Mouse (Mus musculus) frontal cortex, adult 2 months (tissue): Measurements from ENCODE around the gene Fkbp1a. TPM values are rescaled to one million over a fixed set of nuclear protein-coding genes. Genes with fewer than 3 reads are reported as not detected.
A peak's percentile ranks its signal among the peaks of the same experiment; 100 is the strongest.

ENCODE experiments used
- DNase-seq, 2 experiments: peaks; one replicate each; pipeline ENCODE4 v3.0.0; 2022; ENCODE audit warnings: low spot score in 1 of 2; ENCODE audit errors: extremely low spot score in 1 of 2
- polyA plus RNA-seq: library from polyadenylated mRNA; depleted of rRNA; stranded (reverse); fragments of >200 nt; gene quantifications from 2 replicates; pipeline ENCODE4 v1.2.3, GENCODE M21; 2012; rRNA removed

The Fkbp1a gene
- polyA plus RNA-seq = 388 and 462 TPM in 2 replicates

DNA sequence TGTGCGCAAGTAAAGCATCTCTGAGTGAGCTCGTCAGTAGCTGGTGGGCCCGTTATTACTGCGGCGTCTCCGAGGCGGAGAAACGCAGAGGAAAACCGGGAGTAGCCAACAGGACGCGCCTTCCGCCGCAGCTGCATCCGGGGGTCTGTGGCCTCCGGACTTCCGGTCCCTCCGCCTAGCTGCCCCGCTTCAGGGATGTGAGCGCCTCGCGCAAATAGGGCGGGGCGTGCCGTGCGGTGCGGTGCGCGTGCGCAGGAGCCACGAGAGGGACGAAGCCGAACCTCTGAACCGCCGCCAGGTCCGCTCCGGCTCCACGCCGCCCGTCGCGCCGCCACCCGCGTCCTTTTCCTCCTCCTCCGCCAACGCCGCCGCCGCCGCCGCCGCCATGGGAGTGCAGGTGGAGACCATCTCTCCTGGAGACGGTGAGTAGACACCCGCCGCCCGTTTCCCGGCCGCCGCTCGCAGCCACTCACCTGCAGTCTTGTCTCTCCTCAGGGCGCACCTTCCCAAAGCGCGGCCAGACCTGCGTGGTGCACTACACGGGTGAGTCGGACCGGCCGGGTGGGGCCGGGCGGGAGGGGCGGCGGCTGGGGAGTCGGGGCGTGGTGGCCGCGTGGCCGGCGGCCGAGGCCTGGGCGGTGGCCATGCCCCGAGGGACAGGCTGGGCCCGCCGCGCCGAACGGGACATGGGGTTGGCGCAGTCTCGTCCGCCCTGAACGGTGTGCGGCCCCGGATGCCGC, at the start of gene Fkbp1a:
TSS of gene Fkbp1a (plus strand) at position 161 of the 740 bp plus-strand sequence.
- DNase-seq = peak; percentile 90 to 97

DNA sequence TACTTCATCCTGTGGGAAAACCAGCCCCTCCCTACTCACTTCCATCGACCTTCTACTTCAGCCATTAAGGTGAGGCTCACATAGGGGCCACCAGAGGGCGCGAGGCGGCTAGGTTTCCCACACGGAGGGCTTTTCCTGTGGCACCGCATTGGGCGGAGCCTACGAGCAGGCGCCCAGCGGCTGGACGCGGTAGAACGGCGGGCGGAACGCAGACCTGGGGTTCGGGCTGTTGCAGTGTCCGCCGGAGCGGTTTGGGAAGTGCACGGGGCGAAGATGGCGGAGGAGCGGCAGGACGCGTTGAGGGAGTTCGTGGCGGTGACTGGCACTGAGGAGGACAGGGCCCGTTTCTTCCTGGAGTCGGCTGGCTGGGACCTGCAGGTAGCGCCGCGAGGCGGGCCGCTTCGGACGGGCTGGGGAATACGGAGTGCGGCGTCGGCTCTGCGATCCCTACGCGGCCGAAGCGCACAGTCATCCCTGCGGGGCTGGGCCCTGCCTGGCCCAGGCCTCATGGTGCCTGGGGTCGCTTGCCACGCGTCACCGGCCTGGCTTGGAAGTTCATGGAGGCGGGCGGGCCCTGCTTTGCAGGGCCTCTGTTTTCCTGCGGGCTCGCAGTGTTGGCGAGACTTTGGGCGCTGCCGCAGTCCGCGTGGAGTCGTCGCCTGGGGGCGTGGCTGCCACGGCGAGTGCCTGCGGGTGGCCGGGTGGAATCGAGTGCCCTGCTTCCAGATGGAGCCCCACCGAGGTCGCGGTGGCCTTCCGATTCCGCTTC, 48.1 kb upstream of the Fkbp1a start, which contains the start of gene Nsfl1c:
TSS of gene Nsfl1c (plus strand) at position 148 of the 769 bp plus-strand sequence.
- DNase-seq = peak; percentile 90 to 99

DNA sequence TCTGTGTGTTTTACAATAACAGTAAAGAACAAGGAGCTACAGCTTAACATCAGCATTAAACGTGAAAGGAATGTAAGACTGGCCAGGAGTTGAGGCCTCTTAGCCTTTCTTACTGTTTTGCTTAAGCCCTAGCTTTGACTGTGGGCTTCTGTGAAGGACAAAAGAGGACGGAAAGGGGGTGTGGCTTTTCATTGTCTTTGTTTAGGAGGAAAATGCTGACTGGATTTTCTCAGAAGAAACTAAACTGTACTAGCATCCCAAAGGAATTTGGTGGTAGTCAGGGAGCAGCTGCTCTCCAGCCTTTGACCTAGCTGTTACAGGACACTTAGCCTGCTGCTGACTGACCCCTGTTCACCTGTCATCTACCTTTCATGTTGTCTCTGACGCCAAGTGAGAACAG, 43.9 kb upstream of the Fkbp1a start:
- no peak for DNase-seq

DNA sequence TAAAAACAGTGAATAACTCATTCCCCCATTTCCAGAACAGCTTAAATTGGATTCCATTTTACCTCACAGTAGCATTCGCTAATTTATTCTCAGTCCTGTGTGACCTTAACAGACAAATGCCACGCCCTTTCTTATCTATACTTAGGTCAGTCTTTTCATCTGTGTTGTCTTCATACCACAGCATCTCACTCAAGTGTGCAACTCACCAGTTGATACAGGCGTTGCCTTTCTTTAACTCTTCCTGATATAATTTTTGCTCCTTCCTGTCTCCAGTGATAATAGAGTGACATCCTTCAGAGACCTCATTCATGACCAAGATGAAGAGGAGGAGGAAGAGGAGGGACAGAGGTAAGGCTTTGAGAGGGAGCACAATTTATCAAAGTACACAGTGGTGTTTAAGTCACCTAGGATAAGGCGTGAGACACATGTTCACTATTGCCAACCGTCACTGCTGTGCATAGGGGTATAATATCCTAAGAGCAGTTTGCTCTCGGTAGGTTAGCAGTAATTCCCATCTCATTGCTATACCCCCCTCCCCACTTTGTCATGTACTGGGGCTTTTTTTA, 41.8 kb upstream of the Fkbp1a start:
- no peak for DNase-seq

DNA sequence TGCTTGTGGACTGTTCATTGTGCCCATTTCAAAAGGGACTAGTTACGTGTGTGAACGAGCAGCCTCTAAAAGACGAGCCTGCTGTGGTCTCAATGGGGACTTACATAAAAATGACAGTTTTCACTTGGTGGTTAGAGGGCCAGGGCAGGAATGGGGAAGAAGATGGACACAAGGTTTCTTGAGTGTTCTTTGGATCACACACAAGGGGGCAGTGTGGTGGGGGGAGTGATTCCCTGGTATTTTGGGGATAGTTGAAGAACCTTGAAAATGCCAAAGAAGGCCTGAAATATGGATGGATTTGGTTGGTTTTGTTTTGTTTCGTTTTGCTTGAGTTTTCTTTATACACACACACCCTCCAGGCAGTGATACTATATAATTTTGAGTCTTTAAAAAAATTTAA, 38.1 kb upstream of the Fkbp1a start:
- no peak for DNase-seq

DNA sequence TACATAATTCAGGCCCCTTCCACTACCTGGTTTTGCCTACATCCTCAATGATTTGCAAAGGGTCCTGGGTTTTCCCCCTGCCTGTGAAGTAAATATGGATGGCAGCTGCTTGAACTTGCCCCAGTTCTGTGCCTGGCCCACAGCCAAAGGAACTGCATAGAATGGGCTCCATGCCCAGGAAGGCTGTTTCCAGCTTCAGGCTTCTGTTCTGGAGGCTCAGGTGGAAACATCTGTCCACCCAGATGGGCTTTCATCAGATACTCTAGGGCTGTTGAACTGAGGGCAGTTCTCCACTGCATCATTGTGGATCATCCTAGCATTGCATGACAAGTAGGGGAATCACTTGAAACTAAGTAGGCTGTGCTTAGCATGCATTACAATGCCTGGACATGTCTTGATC, 30.1 kb upstream of the Fkbp1a start:
- DNase-seq = peak; percentile 39 to 78

DNA sequence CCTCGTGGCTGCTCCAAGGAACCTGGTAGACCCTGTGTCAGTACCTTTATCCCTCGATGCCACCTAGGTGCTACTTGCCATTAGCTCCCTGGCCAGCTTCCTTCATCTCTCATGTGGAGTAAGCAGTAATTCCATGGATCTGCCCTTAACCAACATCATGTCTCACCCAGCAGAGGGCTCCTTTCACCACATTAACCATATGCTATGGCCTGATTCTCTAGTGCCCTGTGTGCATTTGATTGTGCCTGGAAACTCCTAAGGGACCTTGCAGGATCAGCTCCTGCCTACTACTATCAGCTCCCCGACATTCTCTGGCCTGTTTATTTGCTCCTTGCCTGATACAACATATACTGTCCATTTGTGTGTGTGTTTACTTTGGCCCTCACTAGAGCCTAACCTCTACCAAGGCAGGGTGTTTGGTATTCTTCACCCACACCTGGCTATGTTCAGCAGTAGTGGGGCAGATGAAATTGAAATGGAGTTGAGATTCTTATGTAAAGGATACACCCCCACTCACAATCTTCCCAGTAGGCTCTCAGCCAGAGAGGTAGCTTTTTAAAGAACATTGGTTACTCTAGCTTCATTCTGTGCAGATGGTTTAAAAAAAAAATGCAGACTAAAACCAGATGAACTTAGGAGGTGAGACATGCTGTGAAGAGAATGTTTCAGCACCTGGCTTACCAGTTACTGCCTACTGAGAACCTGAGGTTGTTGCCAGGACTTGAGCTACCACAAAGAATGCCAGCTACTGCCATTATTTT, 28.6 kb upstream of the Fkbp1a start:
- DNase-seq = peak; percentile 61 to 85

DNA sequence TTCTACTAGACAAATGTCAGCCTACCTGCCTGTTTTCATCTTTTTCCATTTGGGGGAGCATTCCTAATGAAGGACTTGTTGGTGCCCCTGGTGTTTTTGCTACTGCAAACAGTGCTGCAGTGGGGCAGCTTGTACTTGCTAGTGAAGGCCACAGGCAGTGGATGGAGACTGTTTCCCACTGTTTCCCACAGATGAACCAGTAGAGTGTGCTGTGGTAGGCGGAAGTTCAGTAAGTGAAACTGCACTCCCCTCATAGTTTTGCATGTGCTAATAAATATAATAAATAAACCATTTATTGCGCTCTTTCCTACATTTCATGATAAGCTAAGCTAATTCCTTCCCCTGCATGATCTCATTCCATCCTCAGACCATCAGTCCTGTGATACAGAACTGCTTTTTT, 23.3 kb upstream of the Fkbp1a start:
- no peak for DNase-seq

DNA sequence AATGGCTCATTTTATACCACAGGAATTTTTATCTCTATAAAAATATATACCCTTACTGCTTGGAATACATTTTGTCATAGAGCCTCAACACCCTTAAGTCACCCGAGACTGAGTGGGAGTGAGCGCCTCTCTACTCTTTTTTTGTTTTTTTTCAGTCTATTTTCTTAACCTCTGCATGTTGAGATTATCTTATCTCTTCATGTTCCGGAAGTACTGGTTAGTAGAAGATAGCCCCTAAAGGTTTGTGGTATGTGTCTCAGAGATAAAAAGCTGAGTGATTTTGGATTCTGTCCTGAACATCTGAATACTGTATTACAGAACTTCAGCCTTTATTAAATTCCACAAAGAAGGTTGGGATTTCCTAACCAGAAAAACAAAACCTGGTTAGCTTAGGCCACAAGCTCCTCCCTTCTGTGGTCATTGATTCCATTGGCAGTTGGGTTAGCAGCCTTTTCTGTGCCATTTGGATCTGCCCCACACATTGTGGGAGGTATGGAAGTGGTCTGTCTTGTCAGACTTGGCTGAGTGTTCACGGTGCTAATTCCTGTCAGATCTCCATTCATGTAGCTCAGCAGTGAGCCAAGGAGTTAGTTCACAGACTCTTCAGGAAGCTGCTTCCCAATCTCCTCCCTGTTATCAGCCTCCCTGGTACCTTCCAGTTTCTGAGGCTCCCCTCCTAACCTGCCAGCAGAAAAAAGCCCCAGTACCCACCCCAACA, 17.8 kb upstream of the Fkbp1a start:
- peak in 1 of 2 experiments; percentile 38 for DNase-seq

DNA sequence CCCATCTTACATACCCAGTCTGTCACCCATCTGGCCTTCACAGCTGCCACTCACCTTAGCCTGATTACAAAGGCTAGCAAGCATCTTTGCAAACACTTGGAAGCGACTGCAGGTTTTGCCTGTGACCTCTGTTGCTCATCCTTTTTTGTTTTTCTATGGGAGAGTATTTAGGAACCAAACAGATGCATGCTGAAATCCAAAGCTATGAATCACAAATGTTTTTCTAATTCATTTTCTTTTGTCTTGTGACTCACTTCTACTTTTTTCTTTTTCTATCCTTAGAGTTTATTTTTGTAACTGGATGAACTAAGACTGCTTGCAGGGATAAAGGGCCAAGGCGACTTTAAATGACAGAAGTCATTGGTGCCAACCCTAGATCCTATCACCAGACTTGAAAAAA, 16.8 kb upstream of the Fkbp1a start:
- no peak for DNase-seq

DNA sequence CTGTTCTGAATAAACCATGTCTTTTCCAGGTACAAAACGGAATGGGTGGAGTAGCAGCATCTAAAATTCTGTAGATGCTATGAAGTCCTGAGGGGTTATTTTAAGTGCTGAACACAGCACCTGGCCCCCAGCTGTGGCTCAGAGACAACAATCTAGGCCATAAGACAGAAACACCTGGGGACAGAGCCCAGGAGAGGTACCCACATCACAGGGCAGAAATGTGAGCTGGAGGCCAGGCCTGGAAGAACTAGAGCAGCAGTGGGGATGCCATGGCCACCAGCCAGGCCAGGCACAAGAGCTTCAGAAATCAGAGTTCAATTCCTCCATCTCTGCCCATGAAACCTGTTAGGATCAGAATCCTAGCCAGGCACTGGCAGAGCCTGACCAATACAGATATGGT, 14.2 kb upstream of the Fkbp1a start:
- DNase-seq = no peak

DNA sequence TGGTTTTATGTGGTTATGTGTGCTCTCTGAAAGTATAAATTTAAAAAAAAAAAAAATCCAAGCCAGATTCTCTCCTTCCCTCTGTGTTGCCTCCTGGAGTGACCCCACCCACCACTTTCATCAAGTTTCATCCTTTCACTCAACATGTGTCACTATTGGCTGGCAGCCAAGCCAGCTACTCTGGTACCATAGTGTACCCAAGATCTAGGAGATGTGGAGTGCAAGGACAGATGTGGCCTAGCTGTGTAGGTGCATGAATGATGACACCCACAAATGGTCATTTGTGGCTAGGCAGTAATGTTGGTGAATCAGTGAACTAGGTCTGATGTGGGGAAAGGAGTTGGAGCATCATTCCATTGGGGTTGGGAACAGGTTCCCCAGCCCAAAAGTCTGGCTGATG, 13.1 kb upstream of the Fkbp1a start:
- no peak for DNase-seq

DNA sequence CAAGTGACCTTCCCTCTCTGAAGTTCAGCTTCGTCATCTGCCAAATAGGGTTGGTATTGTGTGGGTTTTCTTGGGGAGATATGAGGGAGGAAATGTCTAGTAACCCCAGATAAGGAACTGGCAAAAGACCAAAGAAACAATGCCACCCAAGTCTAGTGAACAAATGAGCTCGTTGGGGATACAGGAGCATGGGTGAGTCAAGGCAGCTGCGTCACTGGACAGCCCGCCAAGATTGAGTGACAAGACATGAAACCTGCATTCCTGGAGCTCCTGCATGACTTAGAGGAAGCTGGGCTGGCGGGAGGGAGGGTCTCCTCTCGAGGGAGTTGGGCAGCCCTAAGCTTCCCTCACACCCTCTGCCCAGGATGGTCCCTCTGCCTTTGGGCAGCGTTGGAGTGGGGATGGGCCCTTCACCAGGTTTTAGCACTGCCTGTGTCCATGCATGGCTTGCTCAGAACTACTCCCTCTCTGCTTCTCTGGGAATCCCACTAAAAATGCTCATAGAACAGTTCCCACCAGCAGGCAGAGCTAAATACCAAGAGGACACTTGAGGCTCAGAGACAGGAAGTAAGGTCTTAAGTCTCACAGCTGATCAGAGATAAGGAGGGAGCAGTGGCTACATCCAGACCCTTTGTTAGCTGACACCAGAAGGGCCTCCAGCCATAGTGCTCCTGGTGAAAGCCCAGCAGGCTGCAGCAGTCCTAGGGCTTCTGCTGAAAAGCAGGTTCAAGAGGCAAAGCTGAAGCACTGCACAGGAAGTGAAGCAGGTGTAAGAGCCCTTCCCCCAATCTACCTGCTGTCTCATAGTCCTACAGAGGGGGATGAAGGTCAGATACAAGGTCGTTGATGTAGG, 11.7 kb upstream of the Fkbp1a start:
- DNase-seq = no peak

DNA sequence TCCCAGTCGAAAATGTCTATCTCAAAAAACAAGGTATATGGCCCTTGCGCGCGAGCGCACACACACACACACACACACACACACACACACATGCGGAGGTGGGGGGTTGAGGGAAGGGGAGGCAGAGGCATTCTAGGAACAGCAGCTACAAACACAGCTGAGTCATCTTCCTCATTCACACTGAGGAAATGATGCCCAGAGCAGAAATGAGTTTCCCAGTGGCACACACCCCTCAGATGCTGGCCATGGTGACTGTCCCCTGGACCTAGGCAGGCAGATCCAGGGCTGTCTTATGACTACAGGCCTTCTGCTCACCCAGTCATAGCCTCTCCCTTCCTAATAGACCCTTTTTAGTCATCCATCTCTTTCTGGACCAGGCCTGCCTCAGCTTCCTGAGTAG, 8.7 kb upstream of the Fkbp1a start:
- no peak for DNase-seq

DNA sequence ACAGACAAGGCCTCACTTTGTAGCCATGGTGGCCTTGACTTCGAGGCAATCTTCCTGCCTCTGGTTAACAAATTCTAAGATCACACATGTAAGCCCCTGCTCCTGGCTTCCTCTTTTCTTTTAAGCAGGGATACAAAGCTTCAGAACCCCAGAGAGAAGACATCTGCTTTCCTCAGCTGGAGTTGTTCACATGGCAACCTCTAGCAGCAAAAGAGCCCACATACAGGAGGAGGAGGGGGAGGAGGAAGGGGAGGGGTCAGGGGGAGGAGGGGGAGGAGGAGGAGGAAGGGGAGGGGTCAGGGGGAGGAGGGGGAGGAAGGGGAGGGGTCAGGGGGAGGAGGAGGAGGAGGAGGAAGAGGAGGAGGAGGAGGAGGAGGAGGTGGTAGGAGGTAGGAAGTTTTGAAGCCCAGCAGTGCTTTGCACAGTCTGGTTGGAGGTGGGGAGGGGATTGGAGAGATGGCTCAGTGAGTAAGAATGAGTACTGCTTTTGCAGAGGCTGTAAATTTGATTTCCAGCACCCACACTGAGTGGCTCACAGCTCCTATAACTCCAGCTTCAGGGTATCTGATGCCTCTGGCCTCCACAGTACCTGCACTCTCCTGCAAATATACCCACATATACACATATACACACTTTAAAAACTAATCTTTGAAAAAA, 6.2 kb upstream of the Fkbp1a start:
- DNase-seq = peak in 1 of 2 experiments; percentile 46

DNA sequence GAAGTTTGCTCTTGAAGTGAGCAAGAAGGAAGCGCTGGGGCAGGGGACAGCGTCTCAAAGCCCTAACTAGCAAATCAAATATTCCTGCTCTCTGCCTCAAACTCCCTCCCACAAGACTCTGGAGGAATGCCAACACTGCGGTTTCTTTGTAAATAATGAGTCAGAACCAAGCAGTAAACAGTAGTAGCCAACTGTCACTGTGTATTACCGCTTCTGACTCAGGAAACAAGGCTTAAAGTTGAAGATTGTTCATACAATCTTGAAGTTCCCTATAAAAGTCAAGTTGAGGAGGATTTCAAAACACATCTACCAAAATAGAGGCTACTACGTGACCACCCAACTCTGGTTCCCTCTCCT, 5.7 kb upstream of the Fkbp1a start:
- peak in 1 of 2 experiments; percentile 75 for DNase-seq

DNA sequence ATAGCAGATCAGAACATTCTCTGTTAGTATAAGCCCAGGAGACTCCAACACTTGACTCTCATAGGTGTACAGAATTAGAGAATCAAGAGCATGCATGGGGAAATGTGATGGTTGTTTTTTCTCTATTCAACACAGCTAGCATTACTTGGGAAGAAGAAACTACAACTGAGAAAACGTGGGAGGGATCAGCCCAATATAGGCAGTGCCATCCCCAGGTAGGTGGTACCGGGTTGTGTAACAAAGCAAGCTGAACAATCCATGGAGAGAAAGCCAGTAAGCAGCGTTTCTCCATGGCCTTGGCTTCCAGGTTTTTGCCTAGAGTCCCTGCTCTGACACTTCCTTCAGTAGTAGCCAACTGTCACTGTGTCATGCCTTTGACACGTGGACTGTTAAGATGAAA, 3.6 kb upstream of the Fkbp1a start:
- DNase-seq = peak in 1 of 2 experiments; percentile 47

DNA sequence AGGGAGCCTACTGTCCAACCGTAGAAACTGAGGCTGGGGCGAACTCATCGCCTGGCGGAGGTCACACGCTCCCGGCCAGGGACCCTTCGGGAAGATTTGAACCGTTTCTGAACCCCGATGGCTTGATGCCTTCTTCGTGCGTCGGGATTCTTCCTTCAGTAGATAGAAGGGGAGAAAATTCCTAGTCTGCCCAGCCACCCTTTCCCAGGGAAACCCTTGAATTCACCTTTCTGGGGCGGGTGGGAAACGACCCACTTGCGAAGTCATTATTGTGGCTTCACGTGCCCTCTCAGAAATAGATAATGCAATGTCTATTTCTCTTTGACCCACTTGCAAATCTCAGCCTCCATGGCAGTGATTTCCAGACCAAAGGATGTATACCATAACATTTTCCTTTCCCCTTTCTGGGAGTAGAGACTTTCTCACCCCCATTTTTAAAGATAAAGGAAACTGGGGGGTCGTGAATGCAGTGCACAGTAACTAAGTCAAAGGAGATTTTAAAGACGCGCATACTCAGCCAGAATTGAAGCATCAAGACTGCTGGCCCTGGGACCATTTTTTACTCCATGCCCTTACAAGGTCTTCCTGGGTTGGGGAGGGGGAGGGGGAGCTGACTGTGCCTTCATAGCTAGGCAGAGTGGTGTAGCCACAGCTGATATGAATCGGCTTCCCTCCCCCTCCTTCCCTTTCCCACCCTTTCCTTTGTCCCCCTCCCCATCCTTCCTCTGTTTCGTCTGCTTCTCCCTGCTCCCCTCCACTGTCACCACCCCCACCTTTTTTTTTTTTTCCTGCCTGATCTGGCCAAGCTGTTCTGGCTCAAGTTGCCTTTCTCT, 996 bp downstream of the Fkbp1a start:
- DNase-seq = peak in 1 of 2 experiments; percentile 68
